ENCODE assay signal across 21 mouse cellular contexts in the genomic region with DNA sequence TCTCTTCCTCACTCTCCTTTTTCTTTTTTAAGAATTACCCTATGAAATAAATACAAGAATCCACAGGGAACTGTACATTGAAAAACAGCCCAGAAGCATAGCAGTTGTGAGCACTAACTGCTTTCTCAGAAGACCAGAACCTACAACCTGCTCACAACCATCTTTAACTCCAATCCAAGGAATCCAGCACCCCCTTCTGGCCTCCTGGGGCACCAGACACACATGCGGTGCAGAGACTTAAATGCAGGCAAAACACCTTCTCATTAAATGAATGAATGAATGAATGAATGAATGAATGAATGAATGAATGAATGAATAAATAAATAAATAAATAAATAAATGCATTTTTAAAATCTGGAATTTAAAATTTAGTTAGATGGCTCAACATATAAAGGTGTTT. TPM values are rescaled to one million over a fixed set of nuclear protein-coding genes. Genes with fewer than 3 reads are reported as not detected.
DNase-seq lines count a peak whose midpoint lies in the region; ATAC-seq and TF ChIP-seq lines count a peak whose summit lies in the region.
"Had no signal": no experiment of that assay in that cellular context is flagged by ENCODE, and none has a peak within 500 bp of the region (broad histone marks: within the 10 kb centered on the region; RNA-seq: fewer than 3 reads in every experiment).

No protein-coding gene starts in this region.

- intact Hi-C loops in gastrocnemius, postnatal 14 days (cut with DNase I; ENCODE audit: low total_unique reads): no loop called here

- no peak for TF ChIP-seq POLR2A in cerebellum, adult 2 months (IDR thresholded peaks at IDR 0.05; ENCODE audit: borderline replicate concordance, insufficient read depth, low read length)
- TF ChIP-seq POLR2A in ES-Bruce4 (IDR thresholded peaks at IDR 0.05; ENCODE audit: insufficient read depth, low read length): no peak
- no peak for TF ChIP-seq POLR2A in cortical plate, adult 2 months (IDR thresholded peaks at IDR 0.05; ENCODE audit: extremely low read depth, insufficient read depth, low read length)

- H3K9ac ChIP-seq in liver, postnatal 0 days (replicated peaks): no peak overlapping the region
- H3K9ac ChIP-seq in liver, embryonic 11.5 days (ENCODE audit: low read depth, low read length): no peak overlapping the region
- H3K9ac ChIP-seq in ES-Bruce4 (ENCODE audit: low read depth, poor library complexity, severe bottlenecking): no peak overlapping the region
- H3K9ac ChIP-seq: heart, embryonic 13.5 days; liver, embryonic 15.5 days; midbrain, embryonic 12.5 days had no signal

- no peaks in the 10 kb centered on the region for H3K27me3 ChIP-seq in cerebellum, adult 2 months (ENCODE audit: control insufficient read depth, insufficient read depth, low read length)
- H3K27me3 ChIP-seq in liver, postnatal 0 days (ENCODE audit: insufficient read depth, low read length): no peaks in the 10 kb centered on the region
- no peaks in the 10 kb centered on the region for H3K27me3 ChIP-seq in liver, embryonic 11.5 days (replicated peaks; ENCODE audit: control insufficient read depth, insufficient read depth, low read length)
- H3K27me3 ChIP-seq in ES-Bruce4 (ENCODE audit: control insufficient read depth, insufficient read depth, low read length, poor library complexity, severe bottlenecking): no peaks in the 10 kb centered on the region
- H3K27me3 ChIP-seq: heart, embryonic 13.5 days; liver, embryonic 15.5 days; midbrain, embryonic 12.5 days had no signal

- H3K36me3 ChIP-seq in liver, postnatal 0 days (replicated peaks; ENCODE audit: insufficient read depth, low read length): no peaks in the 10 kb centered on the region
- no peaks in the 10 kb centered on the region for H3K36me3 ChIP-seq in liver, embryonic 11.5 days (ENCODE audit: control insufficient read depth, insufficient read depth, low read length)
- no peaks in the 10 kb centered on the region for H3K36me3 ChIP-seq in ES-Bruce4 (ENCODE audit: control insufficient read depth, insufficient read depth, low read length, poor library complexity, severe bottlenecking)
- H3K36me3 ChIP-seq: forebrain, embryonic 10.5 days; heart, embryonic 13.5 days; hindbrain, embryonic 10.5 days; liver, embryonic 15.5 days; midbrain, embryonic 12.5 days had no signal

- 74% methylated on average over 1 of the region's 1 CpGs for WGBS in cerebellum, adult 2 months
- 87% methylated on average over 1 of the region's 1 CpGs for WGBS in liver, postnatal 0 days (ENCODE audit: insufficient replicate concordance)
- 88% methylated on average over 1 of the region's 1 CpGs for WGBS in liver, embryonic 11.5 days

- TF ChIP-seq CTCF in cerebellum, adult 2 months (IDR thresholded peaks at IDR 0.05; ENCODE audit: borderline replicate concordance, insufficient read depth, low read depth, low read length): peak; percentile 24; the same call in 1 of the 2 replicates
- TF ChIP-seq CTCF in liver, postnatal 0 days (IDR thresholded peaks at IDR 0.05; ENCODE audit: low read depth): peak; percentile 42
- TF ChIP-seq CTCF in ES-Bruce4 (IDR thresholded peaks at IDR 0.05; ENCODE audit: low read depth, low read length): peak; percentile 46
- TF ChIP-seq CTCF in cortical plate, adult 2 months (IDR thresholded peaks at IDR 0.05; ENCODE audit: extremely low read depth, insufficient read depth, low read length): peak; percentile 39; the same call in 1 of the 2 replicates

- H3K4me1 ChIP-seq in cerebellum, adult 2 months (ENCODE audit: control insufficient read depth, insufficient read depth, low read length): no peaks in the 10 kb centered on the region
- H3K4me1 ChIP-seq in liver, postnatal 0 days (ENCODE audit: insufficient read depth): peaks cover 28% of the 10 kb centered on the region
- H3K4me1 ChIP-seq in liver, embryonic 11.5 days (replicated peaks; ENCODE audit: control insufficient read depth, insufficient read depth, low read length): peaks cover 5% of the 10 kb centered on the region
- H3K4me1 ChIP-seq in ES-Bruce4 (ENCODE audit: control insufficient read depth, insufficient read depth, low read length): no peaks in the 10 kb centered on the region
- H3K4me1 ChIP-seq in cortical plate, adult 2 months (ENCODE audit: control insufficient read depth, insufficient read depth, low read length): no peaks in the 10 kb centered on the region
- H3K4me1 ChIP-seq: forebrain, embryonic 10.5 days; midbrain, embryonic 12.5 days had no signal

- no peak overlapping the region for H3K27ac ChIP-seq in cerebellum, adult 2 months (ENCODE audit: insufficient read depth, low read length)
- H3K27ac ChIP-seq in liver, postnatal 0 days (ENCODE audit: low read depth): 0 out of 2 replicates have a peak overlapping the region, but pooled peaks have one; percentile 23
- no peak overlapping the region for H3K27ac ChIP-seq in liver, embryonic 11.5 days (ENCODE audit: low read depth, low read length)
- no peak overlapping the region for H3K27ac ChIP-seq in ES-Bruce4 (ENCODE audit: insufficient read depth, low read length)
- no peak overlapping the region for H3K27ac ChIP-seq in cortical plate, adult 2 months (ENCODE audit: insufficient read depth, low read length)
- H3K27ac ChIP-seq: forebrain, embryonic 10.5 days; heart, embryonic 13.5 days; hindbrain, embryonic 10.5 days; liver, embryonic 15.5 days; midbrain, embryonic 12.5 days had no signal

- H3K4me2 ChIP-seq in liver, postnatal 0 days (ENCODE audit: low read depth, low read length): no peak overlapping the region
- H3K4me2 ChIP-seq in liver, embryonic 11.5 days: no peak overlapping the region
- H3K4me2 ChIP-seq: heart, embryonic 13.5 days; liver, embryonic 15.5 days; midbrain, embryonic 12.5 days had no signal

- ATAC-seq in liver, postnatal 0 days: no peak
- ATAC-seq in liver, embryonic 11.5 days (replicated peaks; ENCODE audit: low FRiP score): no peak
- no peak for ATAC-seq in frontal cortex, adult (ENCODE audit: low TSS enrichment)
- ATAC-seq: inflammation-experienced regulatory T-cells, adult 6 months had no signal

- no peak for TF ChIP-seq EP300 in liver, postnatal 0 days (IDR thresholded peaks at IDR 0.05; ENCODE audit: low read depth)
- no peak for TF ChIP-seq EP300 in ES-Bruce4 (IDR thresholded peaks at IDR 0.05; ENCODE audit: insufficient read depth, low read depth, low read length)

- H3K4me3 ChIP-seq in cerebellum, adult 2 months (replicated peaks; ENCODE audit: insufficient read depth, low read depth, low read length): no peak overlapping the region
- no peak overlapping the region for H3K4me3 ChIP-seq in liver, postnatal 0 days (ENCODE audit: low read depth, low read length)
- no peak overlapping the region for H3K4me3 ChIP-seq in liver, embryonic 11.5 days (ENCODE audit: low read depth, low read length)
- H3K4me3 ChIP-seq in ES-Bruce4 (ENCODE audit: low read depth, low read length): no peak overlapping the region
- no peak overlapping the region for H3K4me3 ChIP-seq in cortical plate, adult 2 months (ENCODE audit: insufficient read depth, low read length)
- H3K4me3 ChIP-seq: forebrain, embryonic 10.5 days; heart, embryonic 13.5 days; hindbrain, embryonic 10.5 days; liver, embryonic 15.5 days; midbrain, embryonic 12.5 days had no signal

- DNase-seq in cerebellum, adult 2 months: no peak
- DNase-seq in cerebellum, postnatal 14 days: no peak
- DNase-seq in liver, postnatal 0 days: no peak
- DNase-seq in liver, embryonic 11.5 days (ENCODE audit: low spot score): no peak
- no peak for DNase-seq in gastrocnemius, postnatal 14 days
- DNase-seq: cerebellum, adult 11 months; kidney, postnatal 10 days; layer of hippocampus, adult 9-11 months; lung, postnatal 36 days had no signal

- no peaks in the 10 kb centered on the region for H3K9me3 ChIP-seq in liver, postnatal 0 days (ENCODE audit: low read length)
- H3K9me3 ChIP-seq in liver, embryonic 11.5 days (ENCODE audit: control insufficient read depth, low read length): no peaks in the 10 kb centered on the region
- no peaks in the 10 kb centered on the region for H3K9me3 ChIP-seq in ES-Bruce4 (replicated peaks; ENCODE audit: control insufficient read depth, insufficient read depth, low read length, poor library complexity, severe bottlenecking)
- H3K9me3 ChIP-seq: heart, embryonic 13.5 days; liver, embryonic 15.5 days; midbrain, embryonic 12.5 days had no signal

RNA-seq across cellular contexts. Expression of a gene that starts 19.5 kb away (rescaled TPM):
- 0.10 and 0.19 TPM in 2 replicates for polyA plus RNA-seq in cerebellum, adult 2 months (2012; rRNA removed)
- 69.2 and 76.3 TPM in 2 replicates for polyA plus RNA-seq in liver, postnatal 0 days (2015; fragmentation: Nextera tagmentation; extraction: Ambion mirVana)
- polyA plus RNA-seq in liver, embryonic 11.5 days (2014; fragmentation: Nextera tagmentation; extraction: Ambion mirVana): 9.3 and 10.6 TPM in 2 replicates
- polyA plus RNA-seq in ES-Bruce4 (2011; ENCODE audit: insufficient read depth, insufficient read length, low read depth, missing spikeins): not detected in 2 replicates
- not detected in 2 replicates for polyA plus RNA-seq in cortical plate, adult 2 months (2012; rRNA removed)
- total RNA-seq in gastrocnemius, postnatal 14 days (2021): under 1 TPM; 0.39 to 0.40 TPM
- polyA plus RNA-seq: forebrain, embryonic 10.5 days; hindbrain, embryonic 10.5 days had no signal

RNA-seq across cellular contexts. Expression of a gene that starts 19.5 kb away (rescaled TPM):
- not detected in 2 replicates for polyA plus RNA-seq in cerebellum, adult 2 months (2012; rRNA removed)
- not detected in 2 replicates for polyA plus RNA-seq in liver, postnatal 0 days (2015; fragmentation: Nextera tagmentation; extraction: Ambion mirVana)
- not detected in 2 replicates for polyA plus RNA-seq in liver, embryonic 11.5 days (2014; fragmentation: Nextera tagmentation; extraction: Ambion mirVana)
- polyA plus RNA-seq in ES-Bruce4 (2011; ENCODE audit: insufficient read depth, insufficient read length, low read depth, missing spikeins): 0.49 TPM in 1 of 2 replicates, not detected in the other
- polyA plus RNA-seq in cortical plate, adult 2 months (2012; rRNA removed): 0.04 TPM in 1 of 2 replicates, not detected in the other
- total RNA-seq in gastrocnemius, postnatal 14 days (2021): not detected
- total RNA-seq: gastrocnemius, postnatal 4 days; left cerebral cortex, postnatal 14 days had no signal
- polyA plus RNA-seq: forebrain, embryonic 10.5 days; heart, embryonic 13.5 days; hindbrain, embryonic 10.5 days; inflammation-experienced regulatory T-cells, adult 6 months; liver, embryonic 15.5 days; midbrain, embryonic 12.5 days; spleen, adult 2 months had no signal
